Mouse (Mus musculus) hindbrain, embryonic 15.5 days (tissue): ENCODE measurements at regions not wholly inside any gene's neighbourhood (a gene's known extent, or its start where the extent isn't known, plus 50 kb on each side); places are given as distances from the start of the nearest gene placed in this dataset.

Source experiments
- ATAC-seq: fragments of 200-750 bp; cut with Nextera tagmentation; 2 replicates; pipeline ENCODE4 v1.8.0; 2017; ENCODE audit warnings: low read depth, moderate number of reproducible peaks, moderate TSS enrichment; ENCODE audit not compliant: low FRiP score
- H3K27ac ChIP-seq: fragments of 300-500 bp; sonication (generic); replicated peaks from 2 replicates; pipeline ENCODE4 v1.5.1; 2015; ENCODE audit warnings: mild to moderate bottlenecking, inconsistent platforms
- H3K27me3 ChIP-seq: fragments of 300-500 bp; sonication (generic); 2 replicates; pipeline ENCODE4 v1.6.1; 2015; ENCODE audit warnings: control low read depth, inconsistent platforms
- H3K36me3 ChIP-seq: fragments of 300-500 bp; sonication (generic); 2 replicates; pipeline ENCODE4 v1.6.1; 2015; ENCODE audit warnings: control low read depth, inconsistent platforms
- H3K4me1 ChIP-seq: fragments of 300-500 bp; sonication (generic); replicated peaks from 2 replicates; pipeline ENCODE4 v1.6.1; 2015; ENCODE audit warnings: control low read depth, inconsistent platforms
- H3K4me2 ChIP-seq: fragments of 300-500 bp; sonication (generic); 2 replicates; pipeline ENCODE4 v1.6.1; 2015; ENCODE audit warnings: moderate library complexity, mild to moderate bottlenecking, inconsistent platforms
- H3K4me3 ChIP-seq: fragments of 300-500 bp; sonication (generic); 2 replicates; pipeline ENCODE4 v1.5.1; 2015; ENCODE audit warnings: mild to moderate bottlenecking, inconsistent platforms
- H3K9ac ChIP-seq: fragments of 300-500 bp; sonication (generic); 2 replicates; pipeline ENCODE4 v1.6.1; 2015; ENCODE audit warnings: inconsistent platforms
- H3K9me3 ChIP-seq: fragments of 300-500 bp; sonication (generic); 2 replicates; pipeline ENCODE4 v1.6.1; 2016; ENCODE audit warnings: control low read depth, inconsistent platforms
- WGBS: fragments of 180-500 bp; shearing (Covaris S2); methylation state at CpG from one replicate; pipeline ENCODE4 v1.1.7; 2015; 5-methylcytosine and 5-hydroxymethylcytosine counted together

GRCm38 (mm10) chr8:26794411-26794810 lies 182.7 kb upstream of the Zfp703 start:
- whole genome bisulfite sequencing: 85% methylated on average over 4 of the region's 4 CpGs
- H3K27me3 ChIP-seq: no peaks in the 10 kb centered on the region
- no peak overlapping the region for H3K27ac ChIP-seq
- H3K4me1 ChIP-seq: no peaks in the 10 kb centered on the region
- H3K4me2 ChIP-seq: no peak overlapping the region
- no peak for ATAC-seq
- H3K36me3 ChIP-seq: no peaks in the 10 kb centered on the region
- H3K4me3 ChIP-seq: no peak overlapping the region
- no peak overlapping the region for H3K9ac ChIP-seq
- no peaks in the 10 kb centered on the region for H3K9me3 ChIP-seq

- Histone ChIP-seq H3K36me3 (no peaks in the 10 kb centered on the region), H3K4me1 (no peaks in the 10 kb centered on the region), H3K9me3 (no peaks in the 10 kb centered on the region), H3K4me3 (no peak overlapping the region), H3K4me2 (no peak overlapping the region), H3K27ac (no peak overlapping the region), H3K9ac (no peak overlapping the region), H3K27me3 (no peaks in the 10 kb centered on the region)
- 80% methylated on average over 8 of the region's 8 CpGs for WGBS
- ATAC-seq: no peak
These were observed 181.5 kb upstream of the Zfp703 start for GRCm38 (mm10) chr8:26795616-26796015.

GRCm38 (mm10) chr8:26799814-26800213 lies 177.3 kb upstream of the Zfp703 start:
- H3K4me2 ChIP-seq: no peak overlapping the region
- no peaks in the 10 kb centered on the region; the same call in none of the 2 replicates for H3K27me3 ChIP-seq
- H3K27ac ChIP-seq: no peak overlapping the region
- H3K9ac ChIP-seq: no peak overlapping the region
- no peak for ATAC-seq
- H3K36me3 ChIP-seq: no peaks in the 10 kb centered on the region
- 44% methylated on average over 1 of the region's 1 CpGs for WGBS
- no peaks in the 10 kb centered on the region for H3K9me3 ChIP-seq
- H3K4me3 ChIP-seq: no peak overlapping the region
- H3K4me1 ChIP-seq: peaks cover 5% of the 10 kb centered on the region

- Histone ChIP-seq H3K27me3 (peaks cover 5% of the 10 kb centered on the region), H3K9me3 (no peaks in the 10 kb centered on the region), H3K4me2 (no peak overlapping the region), H3K36me3 (no peaks in the 10 kb centered on the region), H3K4me1 (peaks cover 24% of the 10 kb centered on the region), H3K4me3 (no peak overlapping the region), H3K27ac (no peak overlapping the region), H3K9ac (no peak overlapping the region)
- no peak for ATAC-seq
- 65% methylated on average over 9 of the region's 9 CpGs for WGBS
These were observed 173.0 kb upstream of the Zfp703 start for GRCm38 (mm10) chr8:26804089-26804488.

- WGBS: 22% methylated on average over 7 of the region's 7 CpGs
These were observed 172.2 kb upstream of the Zfp703 start for GRCm38 (mm10) chr8:26804901-26805341.

GRCm38 (mm10) chr8:26805371-26805821 lies 171.7 kb upstream of the Zfp703 start:
- 16% methylated on average over 6 of the region's 6 CpGs for WGBS
- ATAC-seq: no peak
- no peak overlapping the region for H3K9ac ChIP-seq

More at GRCm38 (mm10) chr8:26804901-26805341, 172.2 kb upstream of the Zfp703 start:
- H3K27me3 ChIP-seq: peaks cover 5% of the 10 kb centered on the region
- H3K4me3 ChIP-seq: no peak overlapping the region
- peaks cover 24% of the 10 kb centered on the region for H3K4me1 ChIP-seq
- no peaks in the 10 kb centered on the region for H3K36me3 ChIP-seq
- no peak overlapping the region for H3K9ac ChIP-seq
- no peak overlapping the region for H3K4me2 ChIP-seq
- ATAC-seq: no peak
- no peak overlapping the region for H3K27ac ChIP-seq
- H3K9me3 ChIP-seq: no peaks in the 10 kb centered on the region

GRCm38 (mm10) chr8:26808111-26808651 lies 168.9 kb upstream of the Zfp703 start:
- Histone ChIP-seq H3K27ac (no peak overlapping the region), H3K9me3 (no peaks in the 10 kb centered on the region), H3K36me3 (no peaks in the 10 kb centered on the region), H3K4me3 (no peak overlapping the region), H3K9ac (no peak overlapping the region), H3K4me1 (peaks cover 30% of the 10 kb centered on the region), H3K4me2 (0 out of 2 replicates have a peak overlapping the region, but pooled peaks have one; percentile 7), H3K27me3 (peaks cover 5% of the 10 kb centered on the region)
- no peak for ATAC-seq
- WGBS: 10% methylated on average over 11 of the region's 11 CpGs

More at GRCm38 (mm10) chr8:26805371-26805821, 171.7 kb upstream of the Zfp703 start:
- H3K9me3 ChIP-seq: no peaks in the 10 kb centered on the region
- H3K36me3 ChIP-seq: no peaks in the 10 kb centered on the region
- peaks cover 5% of the 10 kb centered on the region for H3K27me3 ChIP-seq
- H3K27ac ChIP-seq: no peak overlapping the region
- no peak overlapping the region for H3K4me3 ChIP-seq
- no peak overlapping the region for H3K4me2 ChIP-seq
- H3K4me1 ChIP-seq: peaks cover 24% of the 10 kb centered on the region

- H3K9me3 ChIP-seq: no peaks in the 10 kb centered on the region
- no peak overlapping the region for H3K4me2 ChIP-seq
- H3K27me3 ChIP-seq: peaks cover 5% of the 10 kb centered on the region
- H3K27ac ChIP-seq: no peak overlapping the region
- no peak overlapping the region for H3K9ac ChIP-seq
- H3K4me1 ChIP-seq: peaks cover 30% of the 10 kb centered on the region
- no peak for ATAC-seq
- 12% methylated on average over 3 of the region's 3 CpGs for WGBS
- H3K36me3 ChIP-seq: no peaks in the 10 kb centered on the region
- H3K4me3 ChIP-seq: no peak overlapping the region
These were observed 168.4 kb upstream of the Zfp703 start for GRCm38 (mm10) chr8:26808771-26809170.

GRCm38 (mm10) chr8:26809943-26810342 lies 167.2 kb upstream of the Zfp703 start:
- Histone ChIP-seq H3K4me3 (no peak overlapping the region), H3K27ac (no peak overlapping the region), H3K27me3 (peaks cover 5% of the 10 kb centered on the region; the same call in 1 of the 2 replicates), H3K9me3 (no peaks in the 10 kb centered on the region), H3K4me2 (no peak overlapping the region), H3K36me3 (no peaks in the 10 kb centered on the region), H3K9ac (no peak overlapping the region), H3K4me1 (peaks cover 25% of the 10 kb centered on the region)
- no peak for ATAC-seq
- 90% methylated on average over 7 of the region's 7 CpGs for WGBS

- no peak overlapping the region for H3K4me2 ChIP-seq
- H3K4me1 ChIP-seq: peaks cover 21% of the 10 kb centered on the region
- no peak overlapping the region for H3K9ac ChIP-seq
- H3K27ac ChIP-seq: no peak overlapping the region
- 68% methylated on average over 12 of the region's 12 CpGs for WGBS
- peaks cover 1% of the 10 kb centered on the region; the same call in 1 of the 2 replicates for H3K27me3 ChIP-seq
- ATAC-seq: no peak
- H3K4me3 ChIP-seq: no peak overlapping the region
- no peaks in the 10 kb centered on the region for H3K36me3 ChIP-seq
- no peaks in the 10 kb centered on the region for H3K9me3 ChIP-seq
These were observed 165.4 kb upstream of the Zfp703 start for GRCm38 (mm10) chr8:26811533-26812236.

- H3K4me1 ChIP-seq: peaks cover 17% of the 10 kb centered on the region
- no peak for ATAC-seq
- WGBS: 84% methylated on average over 9 of the region's 9 CpGs
- no peak overlapping the region for H3K4me3 ChIP-seq
- H3K27me3 ChIP-seq: no peaks in the 10 kb centered on the region
- H3K9ac ChIP-seq: no peak overlapping the region
- H3K9me3 ChIP-seq: no peaks in the 10 kb centered on the region
- H3K27ac ChIP-seq: no peak overlapping the region
- no peaks in the 10 kb centered on the region for H3K36me3 ChIP-seq
- H3K4me2 ChIP-seq: no peak overlapping the region
These were observed 163.8 kb upstream of the Zfp703 start for GRCm38 (mm10) chr8:26813198-26813815.

GRCm38 (mm10) chr8:26815020-26815584 lies 162.0 kb upstream of the Zfp703 start:
- Histone ChIP-seq H3K9ac (no peak overlapping the region), H3K9me3 (no peaks in the 10 kb centered on the region), H3K27me3 (no peaks in the 10 kb centered on the region), H3K27ac (no peak overlapping the region), H3K4me1 (peaks cover 12% of the 10 kb centered on the region; the same call in 1 of the 2 replicates), H3K4me3 (no peak overlapping the region), H3K36me3 (no peaks in the 10 kb centered on the region), H3K4me2 (no peak overlapping the region)
- WGBS: 59% methylated on average over 15 of the region's 15 CpGs
- no peak for ATAC-seq
